Mouse (Mus musculus): Measurements from ENCODE around the gene Slc22a4. TPM values are rescaled to one million over a fixed set of nuclear protein-coding genes. Genes with fewer than 3 reads are reported as not detected.
A peak's percentile ranks its signal among the peaks of the same experiment; 100 is the strongest.
"Not testable (repeated sequence)": the region's sequence is repeated elsewhere in the genome, so short reads cannot be mapped to it uniquely, and the experiment has no call there.

Slc22a4 gene
- total RNA-seq, 2 experiments from 2014 or later, result 4.0 to 4.5 TPM

GRCm38 (mm10) chr11:53958176-53958575 lies 69.7 kb downstream of the Slc22a4 start:
- intact Hi-C loops (cut with DNase I), result not testable (repeated sequence)
- DNase-seq (ENCODE audit: low spot score in 2 of 2), result peak; percentile 10 to 14

DNA sequence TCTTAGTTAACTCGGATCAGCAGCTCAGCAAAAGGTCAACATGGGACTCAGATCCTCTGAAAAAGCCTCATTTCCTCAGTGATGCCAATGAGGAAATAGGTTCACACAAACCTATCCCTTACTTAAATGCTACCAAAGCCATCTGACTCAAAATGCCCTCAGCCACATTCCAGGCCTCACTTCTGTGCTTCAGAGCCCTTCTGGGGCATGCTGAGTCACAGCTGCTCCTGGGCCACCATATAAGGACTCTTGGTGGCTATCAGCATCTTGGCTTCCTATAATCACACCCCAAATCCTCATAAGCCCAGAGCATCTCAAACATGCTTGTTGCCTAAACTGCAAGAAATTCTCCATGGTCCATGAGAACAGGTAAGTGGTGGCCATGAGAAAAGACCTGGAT lies 71.3 kb downstream of the Slc22a4 start:
- no peak for DNase-seq (ENCODE audit: low spot score in 2 of 2)
- intact Hi-C loops (cut with DNase I), result no loop called here

DNA sequence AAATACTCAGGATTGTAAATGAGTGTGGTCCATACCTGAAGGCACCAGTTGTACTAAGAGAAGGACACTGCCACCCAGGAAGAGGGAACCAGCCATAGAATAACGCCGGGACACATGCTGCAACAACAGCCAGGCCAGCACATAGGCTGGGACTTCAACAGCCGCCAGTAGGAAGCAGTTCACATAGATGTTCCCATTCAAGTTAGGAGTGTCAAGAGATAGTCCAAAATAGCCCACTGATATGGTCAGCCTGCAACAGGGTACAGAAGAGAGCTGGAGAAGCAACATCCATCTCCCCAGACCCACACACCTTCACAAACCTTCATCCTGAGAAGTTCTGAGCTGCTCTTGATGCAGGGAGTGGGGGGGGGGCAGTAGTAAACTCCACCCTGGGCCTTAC lies 73.2 kb downstream of the Slc22a4 start:
- DNase-seq (ENCODE audit: low spot score in 2 of 2), result no peak
- intact Hi-C loops (cut with DNase I), result no loop called here

DNA sequence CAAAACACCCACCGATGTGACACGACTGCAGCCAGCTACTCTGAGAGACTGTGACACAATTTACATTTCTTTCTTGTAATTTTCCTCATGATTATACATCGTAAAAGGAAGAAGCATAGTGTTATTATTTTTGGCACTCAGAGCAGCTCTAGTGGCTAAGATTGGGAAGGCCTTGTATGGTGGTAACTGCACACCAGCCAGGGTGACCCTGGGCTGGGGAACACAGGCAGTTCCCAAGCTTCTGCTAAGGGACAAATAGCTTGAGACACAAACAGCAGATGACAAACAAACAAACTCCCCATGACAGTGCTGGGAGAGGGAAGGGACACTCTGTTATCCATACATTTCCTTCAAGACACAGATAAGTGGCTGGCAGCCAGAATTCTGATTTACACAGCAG lies 77.8 kb downstream of the Slc22a4 start:
- intact Hi-C loops (cut with DNase I), result not testable (repeated sequence)

More for the DNA sequence above, 77.8 kb downstream of the Slc22a4 start:
- peak in 1 of 2 experiments; percentile 15 for DNase-seq (ENCODE audit: low spot score in 2 of 2)

Other genes with a start within 250 kb of the Slc22a4 start
- 1 to 10 TPM; 2.0 to 3.1 TPM for gene Gm12216, start 168.8 kb downstream of the Slc22a4 start, total RNA-seq (2021)
- 10 to 100 TPM in 1 of 2 experiments, 1 to 10 TPM in 1; 9.4 to 10.9 TPM for gene Slc22a5, start 136.4 kb downstream of the Slc22a4 start, total RNA-seq (2021)
- gene Slc22a21, start 47.8 kb downstream of the Slc22a4 start, total RNA-seq (2021), result 1 to 10 TPM; 1.9 to 2.1 TPM
- 10 to 100 TPM; 10.9 to 12.0 TPM for gene Pdlim4, start 40.9 kb upstream of the Slc22a4 start, total RNA-seq (2021)
- 10 to 100 TPM; 16.6 to 18.3 TPM for gene P4ha2, start 72.0 kb upstream of the Slc22a4 start, total RNA-seq (2021)
- not detected for gene Csf2, start 221.6 kb upstream of the Slc22a4 start, total RNA-seq (2021)
- gene Il3, start 239.2 kb upstream of the Slc22a4 start, total RNA-seq (2021), result not detected